29 mouse cellular contexts compared by ENCODE assay signal in the genomic region with DNA sequence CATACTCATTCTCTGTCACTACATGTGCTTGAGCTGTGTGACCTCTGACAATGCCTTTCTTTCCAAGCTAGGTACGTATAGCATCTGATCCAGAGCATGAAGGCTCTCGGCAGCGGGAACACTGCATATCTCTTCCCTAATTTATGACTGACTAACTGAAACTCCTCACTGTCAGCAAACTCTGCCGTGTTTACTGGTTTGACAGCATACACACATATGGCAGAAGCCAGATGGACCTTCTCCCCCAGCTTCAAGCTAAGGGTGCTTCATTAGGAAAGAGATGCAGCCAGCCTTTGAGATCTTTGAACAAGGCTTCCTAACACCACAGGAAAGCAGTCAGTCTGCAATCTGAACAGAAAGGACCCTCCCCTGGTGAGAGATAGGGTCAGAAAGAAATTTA.
A peak's percentile ranks its signal among the peaks of the same experiment; 100 is the strongest.
DNase-seq lines count a peak whose midpoint lies in the region; ATAC-seq lines count a peak whose summit lies in the region.
"Had no signal": no experiment of that assay in that cellular context is flagged by ENCODE, and none has a peak within 500 bp of the region (broad histone marks: within the 10 kb centered on the region; RNA-seq: fewer than 3 reads in every experiment).

No protein-coding gene starts in this region.

- peak; percentile 28 for DNase-seq in layer of hippocampus, adult 11-12 months (ENCODE audit: low spot score)
- DNase-seq in layer of hippocampus, postnatal 10 days (ENCODE audit: low spot score in 2 of 2): no peak
- DNase-seq in layer of hippocampus, adult 8-10 months (ENCODE audit: low spot score in 2 of 2): peak; percentile 12 to 40
- no peak for DNase-seq in gastrocnemius, postnatal 36 days
- no peak for DNase-seq in lung, postnatal 25 days (ENCODE audit: low spot score)
- DNase-seq: adrenal gland, adult 2 months; adrenal gland, postnatal 36 days; B cell, adult 2 months; cerebellum, adult 11 months; cerebellum, adult 9-11 months; embryo, embryonic 11 days; gastrocnemius, postnatal 14 days; heart, adult 18-20 months; heart, postnatal 4 days; kidney, postnatal 14 days; liver; lung, adult 2 months; lung, postnatal 10 days; midbrain, embryonic 14.5 days; thymus, adult 18-20 months; thymus, postnatal 25 days had no signal

- ATAC-seq in forebrain, embryonic 16.5 days: peak; percentile 72
- ATAC-seq in hindbrain, embryonic 13.5 days (ENCODE audit: low FRiP score): no peak
- ATAC-seq: intestine, postnatal 0 days had no signal

- no peaks in the 10 kb centered on the region for H3K36me3 ChIP-seq in forebrain, embryonic 16.5 days (ENCODE audit: control insufficient read depth, insufficient read depth)
- H3K36me3 ChIP-seq in hindbrain, embryonic 13.5 days: no peaks in the 10 kb centered on the region
- H3K36me3 ChIP-seq: embryonic facial prominence, embryonic 12.5 days had no signal

- no peaks in the 10 kb centered on the region for H3K27me3 ChIP-seq in forebrain, embryonic 16.5 days (replicated peaks; ENCODE audit: control insufficient read depth, insufficient read depth, low read length)
- no peaks in the 10 kb centered on the region for H3K27me3 ChIP-seq in hindbrain, embryonic 13.5 days
- H3K27me3 ChIP-seq: embryonic facial prominence, embryonic 12.5 days had no signal

- no peaks in the 10 kb centered on the region for H3K9me3 ChIP-seq in forebrain, embryonic 16.5 days (ENCODE audit: control insufficient read depth, low read length)
- H3K9me3 ChIP-seq in hindbrain, embryonic 13.5 days: no peaks in the 10 kb centered on the region
- H3K9me3 ChIP-seq: embryonic facial prominence, embryonic 12.5 days had no signal

- peaks cover 16% of the 10 kb centered on the region for H3K4me1 ChIP-seq in forebrain, embryonic 16.5 days (replicated peaks; ENCODE audit: control insufficient read depth, insufficient read depth, low read length)
- peaks cover 6% of the 10 kb centered on the region for H3K4me1 ChIP-seq in hindbrain, embryonic 13.5 days (replicated peaks)
- H3K4me1 ChIP-seq: embryonic facial prominence, embryonic 12.5 days had no signal

- H3K9ac ChIP-seq in forebrain, embryonic 16.5 days (replicated peaks; ENCODE audit: low read depth, low read length): no peak overlapping the region
- H3K9ac ChIP-seq in hindbrain, embryonic 13.5 days: no peak overlapping the region
- H3K9ac ChIP-seq: embryonic facial prominence, embryonic 12.5 days; hindbrain, embryonic 14.5 days; liver, embryonic 14.5 days had no signal

- 67% methylated on average over 4 of the region's 4 CpGs for WGBS in forebrain, embryonic 16.5 days
- WGBS in hindbrain, embryonic 13.5 days: 80% methylated on average over 4 of the region's 4 CpGs

- no peak overlapping the region for H3K27ac ChIP-seq in forebrain, embryonic 16.5 days (ENCODE audit: low read length)
- H3K27ac ChIP-seq in hindbrain, embryonic 13.5 days: no peak overlapping the region
- H3K27ac ChIP-seq: embryonic facial prominence, embryonic 12.5 days; hindbrain, embryonic 14.5 days; liver, embryonic 14.5 days; stomach, postnatal 0 days had no signal

- intact Hi-C loops in gastrocnemius, postnatal 36 days (cut with DNase I): no loop called here

- no peak overlapping the region for H3K4me3 ChIP-seq in forebrain, embryonic 16.5 days (replicated peaks; ENCODE audit: low read length)
- no peak overlapping the region for H3K4me3 ChIP-seq in hindbrain, embryonic 13.5 days
- H3K4me3 ChIP-seq: embryonic facial prominence, embryonic 12.5 days had no signal

- no peak overlapping the region for H3K4me2 ChIP-seq in forebrain, embryonic 16.5 days (ENCODE audit: low read length)
- no peak overlapping the region for H3K4me2 ChIP-seq in hindbrain, embryonic 13.5 days
- H3K4me2 ChIP-seq: embryonic facial prominence, embryonic 12.5 days; heart, embryonic 11.5 days; hindbrain, embryonic 14.5 days had no signal

Comparison
In these comparisons a context has a peak if more than half of its experiments do, and no peak if none do; other contexts are left out.
1. DNase-seq: peak in layer of hippocampus, adult 11-12 months (single experiment) and layer of hippocampus, adult 8-10 months (2 of 2); none in layer of hippocampus, postnatal 10 days (0 of 2), gastrocnemius, postnatal 36 days (0 of 2) and lung, postnatal 25 days (single experiment).